ENCODE assay signal across 12 mouse cellular contexts in genomic region chr15:59936486-59936885, GRCm38 (mm10).
DNase-seq lines count a peak whose midpoint lies in the region; ATAC-seq and TF ChIP-seq lines count a peak whose summit lies in the region.
"Had no signal": no experiment of that assay in that cellular context is flagged by ENCODE, and none has a peak within 500 bp of the region (broad histone marks: within the 10 kb centered on the region; RNA-seq: fewer than 3 reads in every experiment).

No protein-coding gene starts in this region.

- 8% methylated on average over 5 of the region's 5 CpGs for WGBS in forebrain, embryonic 15.5 days
- WGBS in forebrain, embryonic 12.5 days = 34% methylated on average over 5 of the region's 5 CpGs
- 28% methylated on average over 5 of the region's 5 CpGs for WGBS in midbrain, postnatal 0 days
- WGBS in liver, embryonic 11.5 days = 65% methylated on average over 5 of the region's 5 CpGs

- no peak for TF ChIP-seq CTCF in midbrain, postnatal 0 days (IDR thresholded peaks at IDR 0.05)

- H3K27me3 ChIP-seq in forebrain, embryonic 15.5 days = no peaks in the 10 kb centered on the region
- H3K27me3 ChIP-seq in forebrain, embryonic 12.5 days = no peaks in the 10 kb centered on the region
- H3K27me3 ChIP-seq in midbrain, postnatal 0 days (ENCODE audit: insufficient read depth, low read length) = no peaks in the 10 kb centered on the region
- no peaks in the 10 kb centered on the region for H3K27me3 ChIP-seq in liver, embryonic 11.5 days (replicated peaks; ENCODE audit: control insufficient read depth, insufficient read depth, low read length)
- H3K27me3 ChIP-seq: CH12.LX had no signal

- H3K36me3 ChIP-seq in forebrain, embryonic 15.5 days = no peaks in the 10 kb centered on the region
- no peaks in the 10 kb centered on the region for H3K36me3 ChIP-seq in forebrain, embryonic 12.5 days (replicated peaks)
- no peaks in the 10 kb centered on the region for H3K36me3 ChIP-seq in midbrain, postnatal 0 days (ENCODE audit: insufficient read depth, low read length)
- H3K36me3 ChIP-seq in liver, embryonic 11.5 days (ENCODE audit: control insufficient read depth, insufficient read depth, low read length) = no peaks in the 10 kb centered on the region

- 0 out of 2 replicates have a peak, but pooled peaks cover 4% of the 10 kb centered on the region for H3K9me3 ChIP-seq in forebrain, embryonic 15.5 days
- H3K9me3 ChIP-seq in forebrain, embryonic 12.5 days = 0 out of 2 replicates have a peak, but pooled peaks cover 8% of the 10 kb centered on the region
- H3K9me3 ChIP-seq in midbrain, postnatal 0 days (ENCODE audit: low read length) = no peaks in the 10 kb centered on the region
- H3K9me3 ChIP-seq in liver, embryonic 11.5 days (ENCODE audit: control insufficient read depth, low read length) = no peaks in the 10 kb centered on the region

- H3K4me3 ChIP-seq in forebrain, embryonic 15.5 days = no peak overlapping the region
- H3K4me3 ChIP-seq in forebrain, embryonic 12.5 days (replicated peaks) = no peak overlapping the region
- H3K4me3 ChIP-seq in midbrain, postnatal 0 days (ENCODE audit: low read depth, low read length) = no peak overlapping the region
- no peak overlapping the region for H3K4me3 ChIP-seq in liver, embryonic 11.5 days (ENCODE audit: low read depth, low read length)

- 0 out of 2 replicates have a peak overlapping the region, but pooled peaks have one; percentile 14 for H3K9ac ChIP-seq in forebrain, embryonic 15.5 days (replicated peaks)
- no peak overlapping the region for H3K9ac ChIP-seq in forebrain, embryonic 12.5 days
- no peak overlapping the region for H3K9ac ChIP-seq in midbrain, postnatal 0 days (replicated peaks; ENCODE audit: low read length, poor library complexity, severe bottlenecking)
- no peak overlapping the region for H3K9ac ChIP-seq in liver, embryonic 11.5 days (ENCODE audit: low read depth, low read length)
- H3K9ac ChIP-seq: liver, postnatal 0 days had no signal

- peak; percentile 18 for DNase-seq in layer of hippocampus, adult 11-12 months (ENCODE audit: low spot score)
- DNase-seq in layer of hippocampus, adult 9-10 months (ENCODE audit: low spot score) = no peak
- DNase-seq in right cerebral cortex, postnatal 14 days = peak; percentile 15
- DNase-seq in right cerebral cortex, adult 18-20 months = no peak
- peak; percentile 58 for DNase-seq in midbrain, postnatal 0 days (ENCODE audit: low spot score)
- DNase-seq in liver, embryonic 11.5 days (ENCODE audit: low spot score) = no peak
- DNase-seq: adrenal gland, adult 8-10 months; liver, postnatal 0 days had no signal

- H3K4me1 ChIP-seq in forebrain, embryonic 15.5 days = peaks cover 12% of the 10 kb centered on the region
- H3K4me1 ChIP-seq in forebrain, embryonic 12.5 days = no peaks in the 10 kb centered on the region
- no peaks in the 10 kb centered on the region for H3K4me1 ChIP-seq in midbrain, postnatal 0 days (ENCODE audit: insufficient read depth, low read length)
- no peaks in the 10 kb centered on the region for H3K4me1 ChIP-seq in liver, embryonic 11.5 days (replicated peaks; ENCODE audit: control insufficient read depth, insufficient read depth, low read length)

- peak; percentile 77; the same call in 1 of the 2 replicates for ATAC-seq in forebrain, embryonic 15.5 days (replicated peaks)
- ATAC-seq in forebrain, embryonic 12.5 days (ENCODE audit: low FRiP score) = no peak
- ATAC-seq in midbrain, postnatal 0 days (ENCODE audit: low FRiP score) = no peak
- no peak for ATAC-seq in liver, embryonic 11.5 days (replicated peaks; ENCODE audit: low FRiP score)
- ATAC-seq: intestine, embryonic 16.5 days; liver, postnatal 0 days had no signal

- H3K27ac ChIP-seq in forebrain, embryonic 15.5 days (replicated peaks) = peak overlapping the region; percentile 53; the same call in 1 of the 2 replicates
- H3K27ac ChIP-seq in forebrain, embryonic 12.5 days = no peak overlapping the region
- H3K27ac ChIP-seq in midbrain, postnatal 0 days (ENCODE audit: low read depth, low read length) = no peak overlapping the region
- H3K27ac ChIP-seq in liver, embryonic 11.5 days (ENCODE audit: low read depth, low read length) = no peak overlapping the region

- 0 out of 2 replicates have a peak overlapping the region, but pooled peaks have one; percentile 1 for H3K4me2 ChIP-seq in forebrain, embryonic 15.5 days (replicated peaks)
- H3K4me2 ChIP-seq in forebrain, embryonic 12.5 days = no peak overlapping the region
- no peak overlapping the region for H3K4me2 ChIP-seq in midbrain, postnatal 0 days (ENCODE audit: low read depth, low read length, poor library complexity, severe bottlenecking)
- H3K4me2 ChIP-seq in liver, embryonic 11.5 days = no peak overlapping the region

Comparison
In these comparisons a context has a peak if more than half of its experiments do, and no peak if none do; other contexts are left out.
1. DNase-seq: peak in layer of hippocampus, adult 11-12 months (single experiment), right cerebral cortex, postnatal 14 days (single experiment) and midbrain, postnatal 0 days (single experiment); none in layer of hippocampus, adult 9-10 months (single experiment), right cerebral cortex, adult 18-20 months (single experiment) and liver, embryonic 11.5 days (single experiment).